Mouse (Mus musculus) left cerebral cortex, adult 11 months (tissue): ENCODE results near the gene Il1f9.
"Not testable (repeated sequence)": the region's sequence is repeated elsewhere in the genome, so short reads cannot be mapped to it uniquely, and the experiment has no call there.

ENCODE experiments used
- DNase-seq: peaks from one replicate; pipeline ENCODE4 v3.0.0; 2022; ENCODE audit warnings: low spot score

Gene Il1f9

GRCm38 (mm10) chr2:24186176-24186575 is at the start of gene Il1f9:
TSS of gene Il1f9 (plus strand) at chr2:24186476.
- no peak for DNase-seq

- no peak for DNase-seq
These were observed 33.4 kb upstream of the Il1f9 start, which contains the start of gene Il1f8 for GRCm38 (mm10) chr2:24152861-24153260. TSS of gene Il1f8 (plus strand) at chr2:24153161.

GRCm38 (mm10) chr2:24181683-24182331 is 4.5 kb upstream of the Il1f9 start:
- DNase-seq: peak; percentile 12

GRCm38 (mm10) chr2:24182423-24183147 is 3.7 kb upstream of the Il1f9 start:
- not testable (repeated sequence) for DNase-seq

GRCm38 (mm10) chr2:24184092-24184491 is 2.2 kb upstream of the Il1f9 start:
- not testable (repeated sequence) for DNase-seq

- no peak for DNase-seq
These were observed 1.3 kb downstream of the Il1f9 start for GRCm38 (mm10) chr2:24187585-24187984.

GRCm38 (mm10) chr2:24188189-24188588 is 1.9 kb downstream of the Il1f9 start:
- no peak for DNase-seq

GRCm38 (mm10) chr2:24215118-24215517 is 28.8 kb downstream of the Il1f9 start, which contains the start of gene Il1f6:
TSS of gene Il1f6 (plus strand) at chr2:24215418.
- no peak for DNase-seq

- DNase-seq: no peak
These were observed 40.9 kb downstream of the Il1f9 start for GRCm38 (mm10) chr2:24227191-24227590.
